Mouse (Mus musculus) stomach, postnatal 0 days (tissue): ENCODE data around the gene Smpd3. TPM values are rescaled to one million over a fixed set of nuclear protein-coding genes. Genes with fewer than 3 reads are reported as not detected.
A peak's percentile ranks its signal among the peaks of the same experiment; 100 is the strongest.

Experiments used
- ATAC-seq: fragments of 200-750 bp; cut with Nextera tagmentation; 2 replicates; pipeline ENCODE4 v1.8.0; 2017; ENCODE audit not compliant: low FRiP score, low TSS enrichment
- DNase-seq: peaks from one replicate; pipeline ENCODE4 v3.0.0-alpha.2; 2016; ENCODE audit warnings: low spot score
- H3K27ac ChIP-seq: fragments of 300-500 bp; sonication (generic); replicated peaks from 2 replicates; pipeline ENCODE4 v1.5.1; 2014; ENCODE audit warnings: mild to moderate bottlenecking, control low read depth
- H3K27me3 ChIP-seq: fragments of 300-500 bp; sonication (generic); 2 replicates; pipeline ENCODE4 v1.6.1; 2014; ENCODE audit warnings: low read length; ENCODE audit not compliant: control insufficient read depth, insufficient read depth
- H3K36me3 ChIP-seq: fragments of 300-500 bp; sonication (generic); 2 replicates; pipeline ENCODE4 v1.6.1; 2014; ENCODE audit warnings: low read length, mixed read lengths; ENCODE audit not compliant: control insufficient read depth, insufficient read depth
- H3K4me1 ChIP-seq: fragments of 300-500 bp; sonication (generic); replicated peaks from 2 replicates; pipeline ENCODE4 v1.6.1; 2014; ENCODE audit warnings: antibody characterized with exemption; ENCODE audit not compliant: control insufficient read depth, insufficient read depth
- H3K4me2 ChIP-seq: fragments of 300-500 bp; sonication (generic); replicated peaks from 2 replicates; pipeline ENCODE4 v1.6.1; 2014; ENCODE audit warnings: low read depth, mild to moderate bottlenecking, control low read depth, moderate library complexity
- H3K4me3 ChIP-seq: fragments of 300-500 bp; sonication (generic); 2 replicates; pipeline ENCODE4 v1.5.1; 2014; ENCODE audit warnings: low read depth, low read length, control low read depth
- H3K9ac ChIP-seq: fragments of 300-500 bp; sonication (generic); 2 replicates; pipeline ENCODE4 v1.6.1; 2014; ENCODE audit warnings: mild to moderate bottlenecking, low read length, control low read depth, mixed read lengths
- H3K9me3 ChIP-seq: fragments of 300-500 bp; sonication (generic); 2 replicates; pipeline ENCODE4 v1.6.1; 2016; ENCODE audit warnings: low read length; ENCODE audit not compliant: control insufficient read depth
- CTCF ChIP-seq: IDR thresholded peaks from 2 replicates; pipeline ENCODE4 v1.5.1; 2016; ENCODE audit warnings: antibody characterized with exemption, low read depth, mild to moderate bottlenecking, moderate library complexity
- EP300 ChIP-seq: optimal IDR thresholded peaks from 2 replicates; pipeline ENCODE3; 2016; ENCODE audit warnings: antibody characterized with exemption
- WGBS: fragments of 180-500 bp; shearing (Covaris S2); extraction: QIAGEN DNeasy Blood & Tissue Kit; methylation state at CpG from one replicate; pipeline ENCODE4 v1.1.7; 2014; 5-methylcytosine and 5-hydroxymethylcytosine counted together
- polyA plus RNA-seq: library from polyadenylated mRNA; unstranded; fragments of >200 nt; fragmentation: Nextera tagmentation; extraction: Ambion mirVana; gene quantifications from 2 replicates; pipeline ENCODE4 v1.2.1, GENCODE M21; 2015

Smpd3 gene
- 47.6 and 47.7 TPM in 2 replicates for polyA plus RNA-seq

GRCm38 (mm10) chr8:106337852-106338521 lies at the start of gene Smpd3:
Gene Smpd3 (minus strand): TSS chr8:106337988.
- DNase-seq: peak; percentile 99
- Histone ChIP-seq H3K4me2 (peak within 1 kb of the TSS; percentile 62), H3K9ac (peak within 1 kb of the TSS; percentile 24), H3K9me3 (no peaks in the 10 kb centered on the region), H3K36me3 (no peaks in the 10 kb centered on the region), H3K4me3 (peak within 1 kb of the TSS; percentile 45), H3K4me1 (no peaks in the 10 kb centered on the region), H3K27me3 (no peaks in the 10 kb centered on the region), H3K27ac (no peak within 1 kb of the TSS)
- peak; percentile 100 for ATAC-seq
- WGBS: under 1% methylated on average over 40 of the region's 45 CpGs
- TF ChIP-seq EP300: no peak
- TF ChIP-seq CTCF: no peak

- H3K27ac ChIP-seq: no peak overlapping the region
- WGBS: 88% methylated on average over 6 of the region's 6 CpGs
- DNase-seq (no peak), ATAC-seq (no peak)
- TF ChIP-seq EP300 (no peak), CTCF (no peak)
- H3K36me3 ChIP-seq: no peaks in the 10 kb centered on the region
- no peak overlapping the region for H3K4me2 ChIP-seq
- H3K4me3 ChIP-seq: no peak overlapping the region
- H3K4me1 ChIP-seq: no peaks in the 10 kb centered on the region
- no peaks in the 10 kb centered on the region for H3K9me3 ChIP-seq
- H3K9ac ChIP-seq: no peak overlapping the region
- H3K27me3 ChIP-seq: no peaks in the 10 kb centered on the region
These were observed 43.2 kb upstream of the Smpd3 start for GRCm38 (mm10) chr8:106381026-106381425.

- no peak overlapping the region for H3K4me2 ChIP-seq
- H3K36me3 ChIP-seq: no peaks in the 10 kb centered on the region
- H3K27ac ChIP-seq: peak overlapping the region; percentile 84; the same call in 1 of the 2 replicates
- ATAC-seq (no peak), DNase-seq (no peak)
- no peak for TF ChIP-seq EP300
- TF ChIP-seq CTCF: no peak
- WGBS: 77% methylated on average over 5 of the region's 5 CpGs
- no peaks in the 10 kb centered on the region for H3K27me3 ChIP-seq
- H3K9me3 ChIP-seq: no peaks in the 10 kb centered on the region
- no peak overlapping the region for H3K4me3 ChIP-seq
- H3K9ac ChIP-seq: no peak overlapping the region
- H3K4me1 ChIP-seq: no peaks in the 10 kb centered on the region
These were observed 41.6 kb upstream of the Smpd3 start for GRCm38 (mm10) chr8:106379357-106379756.

GRCm38 (mm10) chr8:106378501-106379048 lies 40.8 kb upstream of the Smpd3 start:
- H3K4me1 ChIP-seq: no peaks in the 10 kb centered on the region
- no peaks in the 10 kb centered on the region for H3K36me3 ChIP-seq
- TF ChIP-seq EP300 (no peak), CTCF (no peak)
- no peak overlapping the region for H3K4me2 ChIP-seq
- DNase-seq: peak; percentile 83
- no peaks in the 10 kb centered on the region for H3K9me3 ChIP-seq
- peak; percentile 99 for ATAC-seq
- no peaks in the 10 kb centered on the region for H3K27me3 ChIP-seq
- H3K9ac ChIP-seq: no peak overlapping the region
- peak overlapping the region; percentile 84 for H3K27ac ChIP-seq
- H3K4me3 ChIP-seq: no peak overlapping the region
- 35% methylated on average over 7 of the region's 7 CpGs for WGBS

- no peak overlapping the region for H3K4me3 ChIP-seq
- no peaks in the 10 kb centered on the region for H3K36me3 ChIP-seq
- H3K9ac ChIP-seq: no peak overlapping the region
- TF ChIP-seq CTCF: no peak
- TF ChIP-seq EP300: no peak
- no peak overlapping the region for H3K27ac ChIP-seq
- H3K27me3 ChIP-seq: no peaks in the 10 kb centered on the region
- 39% methylated on average over 9 of the region's 9 CpGs for WGBS
- H3K4me2 ChIP-seq: no peak overlapping the region
- no peaks in the 10 kb centered on the region for H3K4me1 ChIP-seq
- no peaks in the 10 kb centered on the region for H3K9me3 ChIP-seq
- DNase-seq (no peak), ATAC-seq (no peak)
These were observed 39.1 kb upstream of the Smpd3 start for GRCm38 (mm10) chr8:106376862-106377261.

GRCm38 (mm10) chr8:106375957-106376356 lies 38.2 kb upstream of the Smpd3 start:
- Histone ChIP-seq H3K36me3 (no peaks in the 10 kb centered on the region), H3K4me2 (no peak overlapping the region), H3K27me3 (no peaks in the 10 kb centered on the region), H3K4me3 (no peak overlapping the region), H3K9me3 (no peaks in the 10 kb centered on the region), H3K4me1 (no peaks in the 10 kb centered on the region), H3K9ac (no peak overlapping the region), H3K27ac (no peak overlapping the region)
- TF ChIP-seq CTCF: no peak
- TF ChIP-seq EP300: no peak
- DNase-seq (no peak), ATAC-seq (no peak)
- WGBS: 66% methylated on average over 7 of the region's 7 CpGs
